Mouse (Mus musculus) MEL (cell line): ENCODE results near the gene Mus81. TPM values are rescaled to one million over a fixed set of nuclear protein-coding genes. Genes with fewer than 3 reads are reported as not detected.

ENCODE experiments used
- DNase-seq: peaks from one replicate; pipeline ENCODE4 v3.0.0; 2011; ENCODE audit warnings: low read depth, low spot score
- H3K27ac ChIP-seq: 2 replicates; pipeline ENCODE4 v1.5.1; 2012; ENCODE audit warnings: low read depth, mild to moderate bottlenecking, control low read depth, low read length, moderate library complexity; ENCODE audit not compliant: control insufficient read depth
- H3K27me3 ChIP-seq, 2 experiments: fragments of 150-350 bp in 1 of 2; sonication (generic) in 1 of 2; 2 replicates each; pipeline ENCODE4 v1.6.1; 2012; ENCODE audit warnings: low read length in 2 of 2, mild to moderate bottlenecking in 2 of 2, improper control_type of control experiment in 1 of 2, moderate library complexity in 1 of 2; ENCODE audit not compliant: insufficient read depth in 2 of 2, control insufficient read depth in 1 of 2
- H3K36me3 ChIP-seq, 2 experiments: 2 replicates each; pipeline ENCODE4 v1.6.1; 2012 to 2014; ENCODE audit warnings: low read length in 2 of 2, improper control_type of control experiment in 1 of 2, inconsistent platforms in 1 of 2, mild to moderate bottlenecking in 1 of 2; ENCODE audit not compliant: insufficient read depth in 2 of 2, control insufficient read depth in 1 of 2
- H3K4me1 ChIP-seq, 2 experiments: fragments of 150-350 bp in 1 of 2; sonication (generic) in 1 of 2; 2 replicates each; pipeline ENCODE4 v1.6.1; 2012; ENCODE audit warnings: low read length in 2 of 2, improper control_type of control experiment in 1 of 2, mild to moderate bottlenecking in 1 of 2; ENCODE audit not compliant: insufficient read depth in 2 of 2, control insufficient read depth in 1 of 2
- H3K4me3 ChIP-seq, 2 experiments: fragments of 150-350 bp in 1 of 2; sonication (generic) in 1 of 2; 2 replicates each; pipeline ENCODE4 v1.5.1; 2012; ENCODE audit warnings: low read depth in 2 of 2, low read length in 2 of 2, mild to moderate bottlenecking in 2 of 2, moderate library complexity in 2 of 2, control low read depth in 1 of 2, improper control_type of control experiment in 1 of 2; ENCODE audit not compliant: control insufficient read depth in 1 of 2, insufficient read depth in 1 of 2
- H3K79me2 ChIP-seq: 2 replicates; pipeline ENCODE4 v1.6.1; 2012; ENCODE audit warnings: mild to moderate bottlenecking, low read length, moderate library complexity; ENCODE audit not compliant: control insufficient read depth, poor library complexity, insufficient read depth
- H3K9ac ChIP-seq: 2 replicates; pipeline ENCODE4 v1.6.1; 2012; ENCODE audit warnings: low read depth, mild to moderate bottlenecking, control low read depth, low read length, moderate library complexity; ENCODE audit not compliant: control insufficient read depth, poor library complexity, severe bottlenecking
- H3K9me3 ChIP-seq: fragments of 150-350 bp; sonication (generic); replicated peaks from 2 replicates; pipeline ENCODE4 v1.6.1; 2012; ENCODE audit warnings: mild to moderate bottlenecking, low read length, improper control_type of control experiment, moderate library complexity; ENCODE audit not compliant: insufficient read depth
- CHD1 ChIP-seq: IDR thresholded peaks from 2 replicates; pipeline ENCODE4 v1.6.1; 2012; ENCODE audit warnings: low read depth, mild to moderate bottlenecking, inconsistent platforms, low read length, improper control_type of control experiment
- CTCF ChIP-seq, 3 experiments: IDR thresholded peaks in 2 of 3; conservative IDR thresholded peaks in 1 of 3; 2 replicates each; pipeline ENCODE4 v1.5.1; 2011 to 2012; ENCODE audit warnings: low read length in 3 of 3, low read depth in 2 of 3, mild to moderate bottlenecking in 2 of 3, improper control_type of control experiment in 1 of 3, inconsistent platforms in 1 of 3, mixed read lengths in 1 of 3, moderate library complexity in 1 of 3; ENCODE audit not compliant: control insufficient read depth in 1 of 3, insufficient read depth in 1 of 3, poor library complexity in 1 of 3, severe bottlenecking in 1 of 3
- E2F4 ChIP-seq: IDR thresholded peaks from 2 replicates; pipeline ENCODE4 v1.6.1; 2011; ENCODE audit warnings: low read depth, low read length, improper control_type of control experiment, borderline replicate concordance
- EP300 ChIP-seq, 2 experiments: IDR thresholded peaks; 2 replicates each; pipeline ENCODE4 v1.6.1; 2011; ENCODE audit warnings: improper control_type of control experiment in 2 of 2, low read length in 2 of 2, low read depth in 1 of 2, mild to moderate bottlenecking in 1 of 2
- GABPA ChIP-seq: IDR thresholded peaks from 2 replicates; pipeline ENCODE4 v1.6.1; 2012; ENCODE audit warnings: low read depth, mild to moderate bottlenecking, inconsistent platforms, low read length, improper control_type of control experiment, moderate library complexity
- HCFC1 ChIP-seq: IDR thresholded peaks from 2 replicates; pipeline ENCODE4 v1.6.1; 2012; ENCODE audit warnings: low read depth, mild to moderate bottlenecking, inconsistent platforms, low read length, improper control_type of control experiment, moderate library complexity
- JUND ChIP-seq: IDR thresholded peaks from 2 replicates; pipeline ENCODE4 v1.6.1; 2011; ENCODE audit warnings: low read depth, mild to moderate bottlenecking, improper control_type of control experiment, low read length
- KAT2A ChIP-seq: conservative IDR thresholded peaks from 2 replicates; pipeline ENCODE4 v1.6.1; 2012; ENCODE audit warnings: low read depth, low read length, improper control_type of control experiment, inconsistent platforms
- MAFK ChIP-seq: IDR thresholded peaks from 2 replicates; pipeline ENCODE4 v1.6.1; 2011; ENCODE audit warnings: low read depth, mild to moderate bottlenecking, low read length, improper control_type of control experiment, borderline replicate concordance
- MAX ChIP-seq: IDR thresholded peaks from 2 replicates; pipeline ENCODE4 v1.6.1; 2011; ENCODE audit warnings: low read length, improper control_type of control experiment
- MXI1 ChIP-seq: IDR thresholded peaks from 2 replicates; pipeline ENCODE4 v1.6.1; 2011; ENCODE audit warnings: mild to moderate bottlenecking, low read depth, low read length, improper control_type of control experiment
- MYB ChIP-seq: IDR thresholded peaks from 2 replicates; pipeline ENCODE4 v1.6.1; 2011; ENCODE audit warnings: mild to moderate bottlenecking, low read depth, low read length, improper control_type of control experiment
- POLR2A ChIP-seq, 2 experiments: IDR thresholded peaks; 2 replicates each; pipeline ENCODE4 v1.6.1; 2011 to 2012; ENCODE audit warnings: low read length in 2 of 2, mild to moderate bottlenecking in 2 of 2, control low read depth in 1 of 2, improper control_type of control experiment in 1 of 2, low read depth in 1 of 2, moderate library complexity in 1 of 2; ENCODE audit not compliant: control insufficient read depth in 1 of 2, insufficient read depth in 1 of 2, poor library complexity in 1 of 2
- RCOR1 ChIP-seq: IDR thresholded peaks from 2 replicates; pipeline ENCODE4 v1.6.1; 2012; ENCODE audit warnings: low read depth, mild to moderate bottlenecking, inconsistent platforms, low read length, improper control_type of control experiment
- TAL1 ChIP-seq: IDR thresholded peaks from 2 replicates; pipeline ENCODE4 v1.6.1; 2012; ENCODE audit warnings: mild to moderate bottlenecking, inconsistent platforms, low read length, moderate library complexity, mixed read lengths
- USF1 ChIP-seq: IDR thresholded peaks from 2 replicates; pipeline ENCODE4 v1.6.1; 2014; ENCODE audit warnings: low read depth, mild to moderate bottlenecking, inconsistent platforms, low read length, improper control_type of control experiment, moderate library complexity
- ZC3H11A ChIP-seq: IDR thresholded peaks from 2 replicates; pipeline ENCODE4 v1.6.1; 2012; ENCODE audit warnings: low read depth, mild to moderate bottlenecking, inconsistent platforms, low read length, improper control_type of control experiment
- ZKSCAN1 ChIP-seq: IDR thresholded peaks from 2 replicates; pipeline ENCODE4 v1.6.1; 2012; ENCODE audit warnings: low read depth, mild to moderate bottlenecking, inconsistent platforms, low read length, improper control_type of control experiment, moderate library complexity
- polyA plus RNA-seq, 2 experiments: library from polyadenylated mRNA; stranded (reverse) in 1 of 2; unstranded in 1 of 2; fragments of >175 nt in 1 of 2; fragments of >200 nt in 1 of 2; gene quantifications; 2 replicates each; pipeline versions ENCODE4 v1.2.1 to v1.2.4; 2012; ENCODE audit warnings: low replicate concordance in 2 of 2, low read depth in 1 of 2; ENCODE audit not compliant: insufficient read length in 2 of 2, insufficient read depth in 1 of 2, missing spikeins in 1 of 2
- total RNA-seq: library from RNA; depleted of rRNA; stranded (reverse); fragments of 300-350 nt; gene quantifications from 2 replicates; pipeline ENCODE4 v1.2.3, GENCODE M21; 2012

Gene Mus81
- total and polyA plus RNA-seq, 3 experiments: 38.9 to 50.5 TPM; not detected in 1

GRCm38 (mm10) chr19:5451766-5452165 lies 36.4 kb downstream of the Mus81 start:
- H3K27ac ChIP-seq: no peak overlapping the region
- peaks cover 0 to 6% of the 10 kb centered on the region in 2 experiments; a peak in 2 of 4 replicates for H3K36me3 ChIP-seq
- H3K9ac ChIP-seq: no peak overlapping the region
- H3K4me3 ChIP-seq: no peak overlapping the region
- peaks cover 0 to 34% of the 10 kb centered on the region in 2 experiments; a peak in 3 of 4 replicates for H3K4me1 ChIP-seq
- H3K79me2 ChIP-seq: peaks cover 16% of the 10 kb centered on the region
- H3K27me3 ChIP-seq: no peaks in the 10 kb centered on the region
- no peak for TF ChIP-seq MYB
- TF ChIP-seq ZKSCAN1: no peak
- no peak for TF ChIP-seq TAL1
- no peak for TF ChIP-seq POLR2A (IDR thresholded peaks at IDR 0.05; ENCODE audit: control insufficient read depth in 1 of 2, insufficient read depth in 1 of 2, low read depth in 1 of 2, low read length in 2 of 2, poor library complexity in 1 of 2)
- TF ChIP-seq ZC3H11A: no peak
- TF ChIP-seq EP300 (IDR thresholded peaks at IDR 0.05; ENCODE audit: low read depth in 1 of 2, low read length in 2 of 2): no peak
- TF ChIP-seq MAX: no peak
- no peak for TF ChIP-seq MXI1
- TF ChIP-seq JUND: no peak
- no peak for TF ChIP-seq RCOR1
- no peak for TF ChIP-seq MAFK
- no peak for TF ChIP-seq E2F4
- TF ChIP-seq HCFC1: no peak
- TF ChIP-seq CHD1: no peak
- no peak for TF ChIP-seq GABPA
- TF ChIP-seq CTCF (IDR thresholded peaks at IDR 0.05 in 2 of 3, conservative IDR thresholded peaks at IDR 0.05 in 1 of 3; ENCODE audit: control insufficient read depth in 1 of 3, insufficient read depth in 1 of 3, low read depth in 2 of 3, low read length in 3 of 3, poor library complexity in 1 of 3, severe bottlenecking in 1 of 3): no peak
- no peak for DNase-seq
- no peaks in the 10 kb centered on the region for H3K9me3 ChIP-seq

- Histone ChIP-seq H3K9me3 (no peaks in the 10 kb centered on the region), H3K27ac (no peak overlapping the region), H3K4me1 (peaks cover 0 to 25% of the 10 kb centered on the region in 2 experiments; a peak in 3 of 4 replicates), H3K9ac (no peak overlapping the region), H3K36me3 (peaks cover 0 to 4% of the 10 kb centered on the region in 2 experiments; a peak in 2 of 4 replicates), H3K79me2 (peaks cover 6% of the 10 kb centered on the region; the same call in 1 of the 2 replicates), H3K4me3 (no peak overlapping the region), H3K27me3 (no peaks in the 10 kb centered on the region)
- no peak for TF ChIP-seq GABPA
- TF ChIP-seq HCFC1: no peak
- TF ChIP-seq TAL1: no peak
- TF ChIP-seq KAT2A: no peak
- TF ChIP-seq USF1: no peak
- DNase-seq: no peak
Observed at GRCm38 (mm10) chr19:5449673-5450072, 38.5 kb downstream of the Mus81 start.
